Mouse (Mus musculus) heart, embryonic 11.5 days (tissue): ENCODE measurements around the gene Fam222a. TPM values are rescaled to one million over a fixed set of nuclear protein-coding genes. Genes with fewer than 3 reads are reported as not detected.

ENCODE experiments used
- ATAC-seq: fragments of 200-750 bp; cut with Nextera tagmentation; replicated peaks from 2 replicates; pipeline ENCODE4 v1.8.0; 2017; ENCODE audit warnings: moderate library complexity; ENCODE audit not compliant: insufficient number of reproducible peaks, low FRiP score, low TSS enrichment
- H3K27ac ChIP-seq: fragments of 300-500 bp; sonication (generic); 2 replicates; pipeline ENCODE4 v1.5.1; 2014; ENCODE audit warnings: mild to moderate bottlenecking, low read depth, low read length
- H3K27me3 ChIP-seq: fragments of 300-500 bp; sonication (generic); 2 replicates; pipeline ENCODE4 v1.6.1; 2014; ENCODE audit warnings: mild to moderate bottlenecking, low read length, mixed read lengths; ENCODE audit not compliant: control insufficient read depth, insufficient read depth
- H3K36me3 ChIP-seq: fragments of 300-500 bp; sonication (generic); 2 replicates; pipeline ENCODE4 v1.6.1; 2014; ENCODE audit warnings: mild to moderate bottlenecking, low read length, moderate library complexity, mixed read lengths; ENCODE audit not compliant: control insufficient read depth, insufficient read depth
- H3K4me1 ChIP-seq: fragments of 300-500 bp; sonication (generic); 2 replicates; pipeline ENCODE4 v1.6.1; 2014; ENCODE audit warnings: low read length; ENCODE audit not compliant: control insufficient read depth, insufficient read depth
- H3K4me2 ChIP-seq: fragments of 300-500 bp; sonication (generic); 2 replicates; pipeline ENCODE4 v1.6.1; 2014; ENCODE audit warnings: mild to moderate bottlenecking, moderate library complexity
- H3K4me3 ChIP-seq: fragments of 300-500 bp; sonication (generic); 2 replicates; pipeline ENCODE4 v1.5.1; 2014; ENCODE audit warnings: low read depth, low read length
- H3K9ac ChIP-seq: fragments of 300-500 bp; sonication (generic); 2 replicates; pipeline ENCODE4 v1.6.1; 2014; ENCODE audit warnings: mild to moderate bottlenecking, low read depth, low read length, moderate library complexity
- H3K9me3 ChIP-seq: fragments of 300-500 bp; sonication (generic); replicated peaks from 2 replicates; pipeline ENCODE4 v1.6.1; 2016; ENCODE audit warnings: low read length; ENCODE audit not compliant: control insufficient read depth
- WGBS: fragments of 180-500 bp; shearing (Covaris S2); extraction: QIAGEN DNeasy Blood & Tissue Kit; methylation state at CpG from one replicate; pipeline ENCODE4 v1.1.7; 2014; ENCODE audit not compliant: insufficient replicate concordance; 5-methylcytosine and 5-hydroxymethylcytosine counted together
- polyA plus RNA-seq: library from polyadenylated mRNA; unstranded; fragments of >200 nt; fragmentation: Nextera tagmentation; extraction: Ambion mirVana; gene quantifications from 2 replicates; pipeline ENCODE4 v1.2.1, GENCODE M21; 2014

Fam222a gene
- polyA plus RNA-seq, 1 experiment from 2014 or later = 0.79 TPM

DNA sequence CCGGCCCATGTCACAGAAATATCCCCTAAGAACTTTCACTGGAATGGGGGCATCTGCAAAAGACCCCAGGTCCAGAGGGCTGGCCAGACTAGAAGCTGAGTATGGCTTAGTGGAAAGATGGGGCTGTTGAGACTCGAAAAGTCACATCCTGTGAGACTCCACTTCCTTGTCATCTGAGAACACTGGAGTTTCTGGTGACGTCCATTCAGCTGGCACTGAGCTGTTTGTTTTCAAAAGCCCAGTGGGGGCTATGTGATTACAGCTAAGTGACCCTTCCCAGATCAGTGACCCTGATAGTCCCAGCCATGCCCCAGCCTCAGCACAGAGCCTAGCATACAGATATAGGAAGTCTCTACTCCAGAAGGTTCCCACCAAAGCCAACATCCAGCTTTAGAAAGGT, 83.6 kb downstream of the Fam222a start:
- H3K36me3 ChIP-seq = no peaks in the 10 kb centered on the region
- H3K4me2 ChIP-seq = peak overlapping the region; percentile 29
- H3K4me1 ChIP-seq = peaks cover 19% of the 10 kb centered on the region
- ATAC-seq = no peak
- WGBS = 31% methylated on average over 3 of the region's 3 CpGs
- peaks cover 50% of the 10 kb centered on the region for H3K27me3 ChIP-seq
- no peak overlapping the region for H3K4me3 ChIP-seq
- H3K9me3 ChIP-seq = no peaks in the 10 kb centered on the region
- no peak overlapping the region for H3K27ac ChIP-seq
- H3K9ac ChIP-seq = 0 out of 2 replicates have a peak overlapping the region, but pooled peaks have one; percentile 39

- WGBS = 59% methylated on average over 12 of the region's 15 CpGs
- H3K36me3 ChIP-seq = no peaks in the 10 kb centered on the region
- H3K27me3 ChIP-seq = peaks cover 65% of the 10 kb centered on the region
- H3K9me3 ChIP-seq = no peaks in the 10 kb centered on the region
- H3K4me3 ChIP-seq = no peak overlapping the region
- peaks cover 21% of the 10 kb centered on the region for H3K4me1 ChIP-seq
- H3K9ac ChIP-seq = no peak overlapping the region
- ATAC-seq = no peak
- H3K27ac ChIP-seq = no peak overlapping the region
- no peak overlapping the region for H3K4me2 ChIP-seq
These were observed 86.0 kb downstream of the Fam222a start for GRCm38 (mm10) chr5:114653656-114654437.

DNA sequence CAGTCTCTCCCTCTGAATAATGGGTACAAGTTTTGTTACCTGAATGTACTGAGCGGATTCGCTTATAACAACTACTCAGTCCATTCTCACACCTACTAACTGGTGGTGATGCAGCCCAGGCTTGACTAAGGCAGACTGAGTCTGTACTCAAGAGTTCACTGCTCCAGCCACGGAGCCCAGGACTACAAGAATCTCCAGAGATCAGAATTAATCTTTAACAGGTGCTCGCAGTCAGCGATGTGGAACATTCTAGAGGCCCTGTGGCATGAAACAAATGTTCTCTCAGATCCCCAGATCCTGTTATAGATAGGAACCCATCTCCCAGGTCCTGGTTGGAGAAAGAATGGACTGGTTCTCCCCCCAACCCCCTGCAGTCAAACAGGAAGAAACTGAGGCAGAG, 87.9 kb downstream of the Fam222a start:
- Histone ChIP-seq H3K9ac (no peak overlapping the region), H3K4me1 (peaks cover 20% of the 10 kb centered on the region), H3K4me2 (no peak overlapping the region), H3K4me3 (no peak overlapping the region), H3K27me3 (peaks cover 70% of the 10 kb centered on the region), H3K27ac (no peak overlapping the region), H3K36me3 (no peaks in the 10 kb centered on the region), H3K9me3 (no peaks in the 10 kb centered on the region)
- no peak for ATAC-seq
- 84% methylated on average over 5 of the region's 5 CpGs for WGBS

DNA sequence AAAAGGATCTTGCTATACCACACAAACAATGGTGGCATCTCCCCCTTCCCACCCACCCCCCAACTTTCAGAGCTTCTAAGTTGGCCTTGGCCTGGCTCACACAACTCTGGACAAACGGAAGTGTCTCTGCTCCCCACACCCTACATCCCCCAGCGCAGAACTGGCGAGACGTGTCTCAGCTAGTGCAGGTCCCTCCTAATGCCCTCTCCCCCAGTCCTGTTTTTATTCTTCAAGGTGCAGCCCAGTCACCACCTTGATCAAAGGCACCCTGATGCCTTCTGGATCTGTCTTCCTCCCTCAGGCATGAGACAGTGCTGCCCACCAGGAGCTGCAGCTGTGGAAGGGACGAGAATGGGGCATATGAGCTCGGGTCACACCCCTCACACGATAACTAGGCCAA, 88.5 kb downstream of the Fam222a start:
- peaks cover 14% of the 10 kb centered on the region for H3K4me1 ChIP-seq
- no peaks in the 10 kb centered on the region for H3K9me3 ChIP-seq
- no peak overlapping the region for H3K4me2 ChIP-seq
- no peak for ATAC-seq
- WGBS = 74% methylated on average over 7 of the region's 7 CpGs
- H3K27ac ChIP-seq = no peak overlapping the region
- no peaks in the 10 kb centered on the region for H3K36me3 ChIP-seq
- H3K9ac ChIP-seq = no peak overlapping the region
- peaks cover 70% of the 10 kb centered on the region for H3K27me3 ChIP-seq
- H3K4me3 ChIP-seq = no peak overlapping the region

DNA sequence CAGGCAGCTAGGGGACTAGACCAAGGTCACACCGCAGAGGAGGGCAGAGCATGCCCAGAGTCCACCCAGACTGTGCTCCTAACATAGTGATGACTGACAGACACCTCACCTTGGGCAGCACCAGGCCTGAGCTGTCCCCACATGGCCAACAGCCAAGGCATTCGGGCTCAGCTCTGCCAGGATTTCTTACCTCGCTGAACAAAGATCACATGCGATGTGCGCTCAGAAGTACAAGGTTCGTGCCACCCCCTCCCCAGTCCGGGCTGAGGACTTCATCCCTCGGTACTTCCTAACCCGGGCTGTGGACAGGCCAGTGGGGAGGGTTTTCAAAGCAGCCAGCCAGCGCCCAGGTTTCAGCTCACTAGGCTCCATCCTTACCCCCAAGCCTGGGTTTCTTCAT, 89.6 kb downstream of the Fam222a start:
- H3K9ac ChIP-seq = no peak overlapping the region
- ATAC-seq = no peak
- H3K36me3 ChIP-seq = no peaks in the 10 kb centered on the region
- H3K4me2 ChIP-seq = peak overlapping the region; percentile 93
- peaks cover 10% of the 10 kb centered on the region; the same call in 1 of the 2 replicates for H3K4me1 ChIP-seq
- H3K27me3 ChIP-seq = peaks cover 61% of the 10 kb centered on the region
- WGBS = 33% methylated on average over 10 of the region's 10 CpGs
- no peak overlapping the region for H3K27ac ChIP-seq
- H3K4me3 ChIP-seq = peak overlapping the region; percentile 52; the same call in 1 of the 2 replicates
- H3K9me3 ChIP-seq = no peaks in the 10 kb centered on the region

- Histone ChIP-seq H3K9ac (peak within 1 kb of the TSS; percentile 64), H3K27me3 (peaks cover 58% of the 10 kb centered on the region)
- ATAC-seq = no peak
These were observed 90.4 kb downstream of the Fam222a start, which contains the start of gene Trpv4 for GRCm38 (mm10) chr5:114658255-114658654. TSS of gene Trpv4 (minus strand) at chr5:114658421.

DNA sequence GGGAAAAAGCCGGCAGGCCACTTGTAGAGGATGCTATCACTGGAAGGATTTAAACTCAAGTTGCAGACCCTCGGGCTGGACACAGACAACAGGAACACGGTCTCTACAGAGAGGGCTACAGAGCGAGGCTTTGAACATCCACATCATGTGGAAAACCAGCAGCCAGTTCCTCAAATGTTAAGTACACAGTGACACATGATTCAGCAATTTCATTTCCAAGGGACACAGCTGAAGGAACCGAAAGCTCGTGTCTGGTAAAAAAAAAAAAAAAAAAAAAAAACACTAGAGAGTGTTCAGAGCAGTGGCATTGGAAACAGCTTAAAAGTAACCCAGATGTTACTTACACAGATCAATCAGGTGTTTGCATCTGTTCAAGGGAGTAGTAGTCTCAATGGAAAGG, 93.2 kb downstream of the Fam222a start:
- Histone ChIP-seq H3K4me1 (peaks cover 10% of the 10 kb centered on the region; the same call in 1 of the 2 replicates), H3K9ac (no peak overlapping the region), H3K4me3 (no peak overlapping the region), H3K27ac (no peak overlapping the region), H3K36me3 (no peaks in the 10 kb centered on the region), H3K9me3 (no peaks in the 10 kb centered on the region), H3K27me3 (peaks cover 43% of the 10 kb centered on the region), H3K4me2 (no peak overlapping the region)
- WGBS = 65% methylated on average over 6 of the region's 6 CpGs
- ATAC-seq = no peak

More at GRCm38 (mm10) chr5:114658255-114658654, 90.4 kb downstream of the Fam222a start, which contains the start of gene Trpv4:
- Histone ChIP-seq H3K4me1 (peaks cover 10% of the 10 kb centered on the region; the same call in 1 of the 2 replicates), H3K4me2 (peak within 1 kb of the TSS; percentile 93), H3K9me3 (no peaks in the 10 kb centered on the region), H3K4me3 (peak within 1 kb of the TSS; percentile 52), H3K36me3 (no peaks in the 10 kb centered on the region), H3K27ac (no peak within 1 kb of the TSS)
- WGBS = under 1% methylated on average over 31 of the region's 47 CpGs
